Mouse (Mus musculus): ENCODE measurements around the gene Lgals7.

- TF ChIP-seq CTCF (IDR thresholded peaks at IDR 0.05; ENCODE audit: extremely low read depth, insufficient read depth, low read length) (no peak), POLR2A (IDR thresholded peaks at IDR 0.05; ENCODE audit: extremely low read depth, insufficient read depth, low read length) (no peak)
These were observed 47.5 kb upstream of the Lgals7 start for GRCm38 (mm10) chr7:28816201-28816600.
